Mouse (Mus musculus) liver, postnatal 0 days (tissue): ENCODE data around the gene Odf3. TPM values are rescaled to one million over a fixed set of nuclear protein-coding genes. Genes with fewer than 3 reads are reported as not detected.
A peak's percentile ranks its signal among the peaks of the same experiment; 100 is the strongest.

Source experiments
- ATAC-seq: fragments of 200-750 bp; cut with Nextera tagmentation; 2 replicates; pipeline ENCODE4 v1.8.0; 2017; ENCODE audit warnings: mild to moderate bottlenecking, moderate library complexity
- DNase-seq: peaks from one replicate; pipeline ENCODE4 v3.0.0-alpha.2; 2016
- H3K27ac ChIP-seq: fragments of 300-500 bp; sonication (generic); 2 replicates; pipeline ENCODE4 v1.5.1; 2014; ENCODE audit warnings: antibody characterized with exemption, moderate library complexity, mild to moderate bottlenecking, low read depth
- H3K27me3 ChIP-seq: fragments of 300-500 bp; sonication (generic); 2 replicates; pipeline ENCODE4 v1.6.1; 2014; ENCODE audit warnings: low read length, control low read depth, mixed read lengths; ENCODE audit not compliant: insufficient read depth
- H3K36me3 ChIP-seq: fragments of 300-500 bp; sonication (generic); replicated peaks from 2 replicates; pipeline ENCODE4 v1.6.1; 2014; ENCODE audit warnings: mild to moderate bottlenecking, control low read depth, low read length, moderate library complexity, mixed read lengths; ENCODE audit not compliant: insufficient read depth
- H3K4me1 ChIP-seq: fragments of 300-500 bp; sonication (generic); 2 replicates; pipeline ENCODE4 v1.6.1; 2014; ENCODE audit warnings: antibody characterized with exemption, mild to moderate bottlenecking, control low read depth; ENCODE audit not compliant: insufficient read depth
- H3K4me2 ChIP-seq: fragments of 300-500 bp; sonication (generic); 2 replicates; pipeline ENCODE4 v1.6.1; 2014; ENCODE audit warnings: low read depth, mild to moderate bottlenecking, low read length, moderate library complexity, mixed read lengths
- H3K4me3 ChIP-seq: fragments of 300-500 bp; sonication (generic); 2 replicates; pipeline ENCODE4 v1.5.1; 2014; ENCODE audit warnings: low read depth, low read length
- H3K9ac ChIP-seq: fragments of 300-500 bp; sonication (generic); replicated peaks from 2 replicates; pipeline ENCODE4 v1.6.1; 2014; ENCODE audit warnings: mild to moderate bottlenecking, moderate library complexity
- H3K9me3 ChIP-seq: fragments of 300-500 bp; sonication (generic); 2 replicates; pipeline ENCODE4 v1.6.1; 2016; ENCODE audit warnings: mild to moderate bottlenecking, control low read depth, low read length, mixed read lengths
- CTCF ChIP-seq: sonication (generic); IDR thresholded peaks from 2 replicates; pipeline ENCODE4 v1.5.1; 2016; ENCODE audit warnings: antibody characterized with exemption, low read depth
- EP300 ChIP-seq: IDR thresholded peaks from 2 replicates; pipeline ENCODE4 v1.6.1; 2016; ENCODE audit warnings: antibody characterized with exemption, low read depth, mild to moderate bottlenecking
- WGBS: fragments of 180-500 bp; shearing (Covaris S2); extraction: QIAGEN DNeasy Blood & Tissue Kit; methylation state at CpG from one replicate; pipeline ENCODE4 v1.1.7; 2014; ENCODE audit not compliant: insufficient replicate concordance; 5-methylcytosine and 5-hydroxymethylcytosine counted together
- polyA plus RNA-seq: library from polyadenylated mRNA; unstranded; fragments of >200 nt; fragmentation: Nextera tagmentation; extraction: Ambion mirVana; gene quantifications from 2 replicates; pipeline ENCODE4 v1.2.1, GENCODE M21; 2015

Odf3 gene
- polyA plus RNA-seq, 1 experiment from 2014 or later: not detected

DNA sequence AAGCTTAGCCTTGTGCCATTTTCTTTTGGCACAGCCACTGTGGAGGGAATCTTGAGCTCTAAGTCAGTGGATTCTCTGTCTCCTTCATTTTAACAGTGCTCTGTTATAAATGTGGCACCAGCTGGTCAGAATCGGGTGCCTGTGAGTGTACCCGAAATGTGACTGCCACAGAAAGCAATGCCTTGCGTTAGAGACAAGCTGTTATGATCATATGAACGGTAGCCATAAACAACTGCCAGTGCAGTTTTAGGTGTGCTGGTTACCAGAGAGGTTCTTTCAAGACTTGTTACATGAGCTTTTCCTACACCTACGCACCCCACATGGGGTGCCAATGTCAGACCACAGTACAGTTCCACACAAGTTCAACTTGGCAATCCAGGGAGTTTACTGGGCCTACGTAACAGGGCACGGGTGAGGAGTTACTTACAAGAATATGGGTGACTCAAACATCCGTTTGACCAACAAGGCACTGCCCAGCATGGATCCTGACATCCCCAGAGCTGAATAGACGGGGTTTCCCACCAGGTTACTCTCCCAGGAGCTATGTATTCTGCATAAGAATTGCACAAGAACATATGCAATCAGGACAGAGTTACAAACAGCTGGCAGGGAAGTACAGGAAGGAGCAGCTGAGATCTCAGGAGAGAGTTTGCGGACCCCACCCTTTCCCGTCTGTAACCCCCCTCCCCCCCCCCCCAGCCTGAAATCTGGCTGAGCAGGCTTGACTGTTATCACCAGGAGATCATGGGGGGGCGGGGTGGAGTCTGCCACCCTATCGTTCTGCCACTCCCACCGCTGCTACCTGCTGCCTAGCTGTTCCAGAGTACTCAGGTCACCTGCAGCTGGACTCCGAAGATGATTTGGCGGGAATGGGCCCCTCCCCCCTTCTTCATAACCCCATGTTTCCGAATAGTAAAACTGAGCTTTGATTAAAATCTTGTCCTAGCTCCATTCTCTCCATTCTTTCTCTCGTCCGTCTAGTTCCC is 6.6 kb upstream of the Odf3 start:
- H3K27me3 ChIP-seq: peaks cover 5% of the 10 kb centered on the region; the same call in 1 of the 2 replicates
- ATAC-seq: peak; percentile 24
- no peaks in the 10 kb centered on the region for H3K9me3 ChIP-seq
- H3K4me1 ChIP-seq: no peaks in the 10 kb centered on the region
- peak; percentile 27 for DNase-seq
- no peak overlapping the region for H3K4me3 ChIP-seq
- H3K27ac ChIP-seq: no peak overlapping the region
- H3K9ac ChIP-seq: no peak overlapping the region
- H3K4me2 ChIP-seq: no peak overlapping the region
- WGBS: 40% methylated on average over 17 of the region's 19 CpGs
- H3K36me3 ChIP-seq: no peaks in the 10 kb centered on the region
- TF ChIP-seq CTCF (no peak), EP300 (no peak)

DNA sequence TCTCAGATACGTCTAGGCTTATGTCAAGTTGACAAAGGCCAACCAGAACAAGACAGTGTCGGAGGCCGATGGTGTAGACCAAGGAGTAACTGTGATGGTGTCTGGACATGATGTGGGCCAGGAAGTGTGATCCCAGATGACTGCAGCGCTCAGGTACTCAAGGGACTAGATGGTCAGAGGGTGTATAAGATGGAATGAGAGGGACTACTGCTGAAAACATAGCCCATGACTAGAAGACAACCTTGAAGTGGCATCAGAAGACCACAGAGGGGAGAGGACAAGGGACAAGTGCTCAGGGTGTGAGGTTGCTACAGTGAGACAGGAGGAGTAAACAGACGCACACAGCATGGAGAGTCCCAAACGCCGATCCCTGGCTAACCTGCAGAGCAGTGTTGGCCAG is 3.8 kb upstream of the Odf3 start:
- no peak overlapping the region for H3K27ac ChIP-seq
- H3K9ac ChIP-seq: no peak overlapping the region
- H3K27me3 ChIP-seq: peaks cover 5% of the 10 kb centered on the region; the same call in 1 of the 2 replicates
- no peak for TF ChIP-seq EP300
- no peak for TF ChIP-seq CTCF
- DNase-seq: no peak
- H3K36me3 ChIP-seq: no peaks in the 10 kb centered on the region
- H3K4me2 ChIP-seq: no peak overlapping the region
- 0 out of 2 replicates have a peak, but pooled peaks cover 4% of the 10 kb centered on the region for H3K4me1 ChIP-seq
- 69% methylated on average over 7 of the region's 7 CpGs for WGBS
- H3K9me3 ChIP-seq: no peaks in the 10 kb centered on the region
- H3K4me3 ChIP-seq: no peak overlapping the region
- ATAC-seq: no peak

DNA sequence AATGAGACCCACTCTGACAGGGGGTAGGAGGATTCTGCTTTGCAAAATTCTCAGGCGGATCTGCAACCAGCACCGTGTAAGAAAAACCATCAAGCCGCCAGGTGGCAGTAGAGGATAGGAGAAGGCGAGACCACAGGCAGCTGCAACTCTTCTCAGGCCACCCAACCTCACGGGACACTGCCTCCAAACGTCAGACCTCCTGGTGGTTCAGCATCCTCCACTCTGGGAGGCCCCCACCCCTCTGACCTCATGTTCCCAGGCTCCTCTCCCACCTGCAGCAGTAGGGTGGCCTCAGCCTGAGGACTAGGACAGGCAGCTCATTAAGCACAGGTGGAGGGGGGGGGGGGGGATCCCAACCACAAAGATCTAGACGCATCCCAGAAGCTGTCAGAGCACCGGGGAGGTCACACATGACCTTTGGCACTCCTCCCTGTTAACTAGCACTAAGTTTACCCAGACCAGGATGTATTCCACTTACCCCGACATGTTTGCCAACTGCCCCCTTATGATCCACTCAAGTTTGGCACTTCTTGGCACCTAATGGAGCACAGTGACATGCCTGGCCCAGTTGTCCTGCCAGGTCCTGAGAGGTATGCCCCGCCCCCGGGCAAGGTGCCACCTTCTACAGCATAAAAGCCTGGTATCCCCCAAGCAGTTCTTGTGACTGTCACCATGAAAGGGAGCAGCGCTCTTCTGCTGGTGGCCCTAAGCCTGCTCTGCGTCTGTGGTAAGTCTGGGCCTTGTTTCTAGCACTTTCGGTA is 2.5 kb upstream of the Odf3 start, which contains the start of gene Scgb1c1:
Gene Scgb1c1 (plus strand): TSS at position 643 of the 761 bp plus-strand sequence.
- TF ChIP-seq EP300 (no peak), CTCF (peak; percentile 96)
- Histone ChIP-seq H3K9me3 (no peaks in the 10 kb centered on the region), H3K4me3 (no peak within 1 kb of the TSS), H3K9ac (no peak within 1 kb of the TSS), H3K4me2 (no peak within 1 kb of the TSS), H3K27ac (no peak within 1 kb of the TSS), H3K4me1 (0 out of 2 replicates have a peak, but pooled peaks cover 4% of the 10 kb centered on the region), H3K27me3 (peaks cover 5% of the 10 kb centered on the region; the same call in 1 of the 2 replicates), H3K36me3 (no peaks in the 10 kb centered on the region)
- DNase-seq (peak; percentile 95), ATAC-seq (peak; percentile 80)
- WGBS: 33% methylated on average over 14 of the region's 14 CpGs

DNA sequence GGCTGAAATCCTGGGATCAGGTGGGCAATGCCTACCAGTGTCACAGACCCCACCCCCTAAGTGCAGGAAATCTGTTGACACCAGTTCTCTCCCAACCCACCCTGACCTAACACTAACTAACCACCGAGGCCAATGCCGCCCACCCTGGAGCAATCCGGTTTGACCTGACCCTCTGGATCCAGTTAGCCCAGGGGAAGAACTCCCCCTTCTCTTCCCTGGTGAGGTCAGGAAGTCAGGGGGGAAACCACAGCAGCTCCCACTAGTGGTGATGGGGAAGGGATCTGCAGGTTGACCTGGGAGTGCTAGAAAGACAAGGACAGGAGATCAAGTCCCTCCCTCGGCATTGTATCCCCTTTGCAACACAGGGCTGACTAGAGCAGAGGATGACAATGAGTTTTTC is 1.9 kb upstream of the Odf3 start:
- Histone ChIP-seq H3K27me3 (peaks cover 3% of the 10 kb centered on the region; the same call in 1 of the 2 replicates), H3K9ac (no peak overlapping the region), H3K27ac (no peak overlapping the region), H3K36me3 (no peaks in the 10 kb centered on the region), H3K4me1 (0 out of 2 replicates have a peak, but pooled peaks cover 4% of the 10 kb centered on the region), H3K4me3 (no peak overlapping the region), H3K9me3 (no peaks in the 10 kb centered on the region), H3K4me2 (no peak overlapping the region)
- WGBS: 70% methylated on average over 4 of the region's 4 CpGs
- ATAC-seq (no peak), DNase-seq (no peak)
- TF ChIP-seq CTCF (no peak; the same call in 1 of the 2 replicates), EP300 (no peak)

DNA sequence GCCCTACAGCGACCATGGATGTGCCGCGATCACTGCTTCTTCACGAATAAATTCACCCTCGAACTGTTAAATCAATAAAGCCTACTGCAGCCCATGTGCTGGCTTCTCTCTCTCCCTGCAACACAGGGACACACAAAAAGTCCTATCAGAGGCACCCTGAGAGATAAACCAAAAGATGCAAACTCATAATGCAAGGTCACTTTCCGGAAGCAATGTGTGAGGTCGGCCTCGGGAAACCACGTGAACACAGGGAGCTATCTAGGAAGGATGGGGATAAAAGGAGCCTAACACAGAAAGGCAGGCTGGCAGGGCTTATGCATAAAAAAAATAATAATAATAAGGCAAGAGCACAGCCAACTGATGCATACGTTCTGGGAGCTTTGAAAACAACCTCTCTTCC is 929 bp upstream of the Odf3 start:
- H3K9ac ChIP-seq: no peak overlapping the region
- no peaks in the 10 kb centered on the region for H3K27me3 ChIP-seq
- WGBS: 74% methylated on average over 10 of the region's 10 CpGs
- H3K4me2 ChIP-seq: no peak overlapping the region
- H3K9me3 ChIP-seq: no peaks in the 10 kb centered on the region
- 0 out of 2 replicates have a peak, but pooled peaks cover 4% of the 10 kb centered on the region for H3K4me1 ChIP-seq
- H3K4me3 ChIP-seq: no peak overlapping the region
- DNase-seq (no peak), ATAC-seq (no peak)
- H3K27ac ChIP-seq: no peak overlapping the region
- peaks cover under 1% of the 10 kb centered on the region for H3K36me3 ChIP-seq
- TF ChIP-seq EP300: no peak
- TF ChIP-seq CTCF: no peak

DNA sequence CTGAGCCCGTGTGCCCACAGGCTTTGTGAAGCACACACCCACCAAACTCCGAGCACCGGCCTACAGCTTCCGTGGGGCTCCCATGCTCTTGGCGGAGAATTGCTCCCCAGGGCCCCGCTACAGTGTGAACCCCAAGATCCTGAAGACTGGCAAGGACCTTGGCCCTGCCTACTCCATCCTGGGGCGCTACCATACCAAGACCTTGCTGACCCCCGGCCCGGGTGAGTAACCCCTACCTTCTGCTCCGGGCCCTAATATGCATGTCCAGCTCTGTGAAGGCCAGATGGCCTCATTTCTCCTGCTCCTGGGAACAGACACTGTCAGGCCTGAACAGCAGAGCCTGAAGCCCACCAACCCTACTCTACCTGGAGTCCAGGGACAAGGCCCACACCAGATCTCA is 986 bp downstream of the Odf3 start:
- H3K27ac ChIP-seq: no peak overlapping the region
- TF ChIP-seq EP300 (no peak), CTCF (no peak)
- H3K4me2 ChIP-seq: no peak overlapping the region
- no peaks in the 10 kb centered on the region for H3K9me3 ChIP-seq
- peaks cover 11% of the 10 kb centered on the region for H3K4me1 ChIP-seq
- H3K9ac ChIP-seq: no peak overlapping the region
- no peak overlapping the region for H3K4me3 ChIP-seq
- 78% methylated on average over 10 of the region's 10 CpGs for WGBS
- H3K27me3 ChIP-seq: no peaks in the 10 kb centered on the region
- ATAC-seq (no peak), DNase-seq (no peak)
- H3K36me3 ChIP-seq: peaks cover 10% of the 10 kb centered on the region
